Mouse (Mus musculus): Measurements from ENCODE around the gene Hltf. TPM values are rescaled to one million over a fixed set of nuclear protein-coding genes. Genes with fewer than 3 reads are reported as not detected.
"Not testable (repeated sequence)": the region's sequence is repeated elsewhere in the genome, so short reads cannot be mapped to it uniquely, and the experiment has no call there.

Gene Hltf
- 10 to 100 TPM; 13.9 to 16.5 TPM for total RNA-seq (2021)

DNA sequence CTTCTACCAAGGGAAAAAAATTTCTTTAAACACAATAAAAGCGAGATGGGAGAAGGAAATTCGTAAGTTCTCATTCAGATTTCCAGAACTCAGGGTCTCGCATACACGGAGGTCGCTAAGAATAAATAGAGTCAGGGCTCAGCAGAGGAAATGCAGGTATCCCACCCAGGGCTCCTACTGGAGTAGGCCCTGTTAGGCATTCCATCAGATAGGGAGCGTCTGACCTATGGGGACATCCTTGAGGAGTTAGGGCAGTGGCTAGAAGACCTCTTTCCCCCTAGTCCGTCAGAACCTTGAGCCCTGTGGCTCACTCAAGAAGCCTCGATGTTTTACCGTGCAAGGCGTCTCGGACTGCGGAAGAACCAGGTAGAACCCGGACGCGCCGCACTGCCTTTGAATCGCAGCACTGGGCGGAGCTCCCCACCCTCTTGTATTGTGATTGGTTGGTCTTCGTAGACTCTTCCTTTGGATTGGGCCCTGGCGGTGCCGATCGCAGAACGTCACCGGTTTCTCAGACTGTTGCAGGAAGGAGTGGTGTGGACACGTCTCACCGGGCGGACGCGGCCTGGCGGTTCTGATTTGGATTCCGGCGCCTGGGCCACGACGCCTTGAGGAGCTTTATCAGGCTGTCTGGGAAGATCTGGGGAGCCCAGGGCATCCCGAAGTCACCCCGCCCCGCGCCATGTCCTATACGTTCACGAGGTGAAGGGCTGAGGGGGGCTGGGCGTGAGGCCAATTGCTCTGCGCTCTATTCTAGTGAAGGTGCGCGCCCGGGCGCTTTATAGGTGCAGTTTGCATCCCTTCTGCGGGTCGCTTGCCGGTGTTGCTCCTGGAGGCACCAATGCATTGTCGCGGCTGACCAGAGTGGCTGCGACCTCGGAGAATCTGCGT lies at the start of gene Hltf:
Gene Hltf (plus strand): TSS at position 506 of the 891 bp plus-strand sequence.
- peak; percentile 96 for DNase-seq
- intact Hi-C loops (cut with DNase I): loop anchor here (2.0 kb wide), 1 partner anchor 23 kb away; the partner anchor contains the start of gene Hps3

GRCm38 (mm10) chr3:20010464-20010863 lies 47.1 kb upstream of the Hltf start:
- DNase-seq: no peak
- intact Hi-C loops (cut with DNase I): no loop called here

DNA sequence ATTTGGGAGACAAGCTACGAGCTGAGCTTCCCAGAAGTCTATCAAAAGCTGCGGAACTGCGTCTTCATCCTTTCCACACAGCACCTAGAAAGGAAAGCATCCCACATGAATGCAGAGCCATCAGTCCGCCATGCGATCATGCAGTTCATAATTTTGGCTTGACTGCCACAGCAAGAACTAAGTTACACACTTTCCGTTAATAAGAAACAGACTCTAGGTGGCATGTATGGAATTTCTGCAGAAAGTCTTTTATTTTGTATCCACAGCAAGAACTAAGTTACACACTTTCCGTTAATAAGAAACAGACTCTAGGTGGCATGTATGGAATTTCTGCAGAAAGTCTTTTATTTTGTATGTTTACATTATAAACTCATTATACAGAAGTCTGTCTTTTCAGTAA lies 46.7 kb upstream of the Hltf start:
- DNase-seq; intact Hi-C loops (cut with DNase I): not testable (repeated sequence)

- intact Hi-C loops (cut with DNase I): no loop called here
- DNase-seq: peak; percentile 17 to 31
Observed at GRCm38 (mm10) chr3:20014454-20014853, 43.2 kb upstream of the Hltf start.

GRCm38 (mm10) chr3:20018076-20018475 lies 39.5 kb upstream of the Hltf start:
- intact Hi-C loops (cut with DNase I): no loop called here
- no peak for DNase-seq

GRCm38 (mm10) chr3:20023832-20024231 lies 33.8 kb upstream of the Hltf start:
- no peak for DNase-seq

GRCm38 (mm10) chr3:20026481-20026880 lies 31.1 kb upstream of the Hltf start:
- intact Hi-C loops (cut with DNase I): no loop called here
- no peak for DNase-seq

More at GRCm38 (mm10) chr3:20023832-20024231, 33.8 kb upstream of the Hltf start:
- intact Hi-C loops (cut with DNase I): no loop called here

- DNase-seq: no peak
- intact Hi-C loops (cut with DNase I): no loop called here
Observed at GRCm38 (mm10) chr3:20026996-20027689, 30.5 kb upstream of the Hltf start.

DNA sequence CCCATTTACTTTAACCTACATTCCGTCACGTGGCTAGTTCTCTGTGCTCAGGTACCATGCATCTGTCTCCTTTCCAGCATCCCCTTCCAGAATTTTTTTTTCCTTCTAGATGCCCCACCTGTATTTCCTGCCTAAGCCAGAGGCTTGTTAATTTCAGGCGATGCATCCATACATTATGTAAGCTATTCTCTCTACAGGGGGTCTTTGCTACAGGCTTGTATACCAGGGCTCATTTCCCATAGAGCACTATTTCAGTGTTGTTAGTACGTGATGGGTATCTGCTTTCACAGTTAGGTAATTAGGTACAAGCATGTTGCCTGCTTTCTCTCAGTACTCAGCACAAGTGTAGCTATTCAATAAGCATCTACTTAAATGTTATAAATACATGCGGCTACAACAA lies 29.8 kb upstream of the Hltf start:
- intact Hi-C loops (cut with DNase I): no loop called here
- no peak for DNase-seq

DNA sequence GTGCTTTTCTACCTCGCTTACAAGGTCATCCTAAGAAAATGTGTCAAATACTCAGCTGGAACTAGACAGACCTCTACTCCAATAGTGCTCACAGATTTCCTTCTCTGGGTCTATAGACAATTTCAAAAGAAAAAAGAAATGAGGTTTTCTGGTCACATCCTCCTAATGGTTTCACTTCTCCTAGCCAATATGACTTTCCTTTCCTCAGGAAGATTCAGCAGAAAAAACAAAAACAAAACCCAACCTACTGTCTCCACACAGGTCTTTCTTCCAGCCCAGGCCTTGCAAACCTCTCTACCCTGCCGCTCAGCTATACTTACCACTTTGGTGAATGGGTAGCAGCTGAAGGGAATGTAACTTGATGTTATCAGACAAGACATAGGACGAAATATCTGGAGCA lies 29.0 kb upstream of the Hltf start:
- no peak for DNase-seq
- intact Hi-C loops (cut with DNase I): no loop called here

DNA sequence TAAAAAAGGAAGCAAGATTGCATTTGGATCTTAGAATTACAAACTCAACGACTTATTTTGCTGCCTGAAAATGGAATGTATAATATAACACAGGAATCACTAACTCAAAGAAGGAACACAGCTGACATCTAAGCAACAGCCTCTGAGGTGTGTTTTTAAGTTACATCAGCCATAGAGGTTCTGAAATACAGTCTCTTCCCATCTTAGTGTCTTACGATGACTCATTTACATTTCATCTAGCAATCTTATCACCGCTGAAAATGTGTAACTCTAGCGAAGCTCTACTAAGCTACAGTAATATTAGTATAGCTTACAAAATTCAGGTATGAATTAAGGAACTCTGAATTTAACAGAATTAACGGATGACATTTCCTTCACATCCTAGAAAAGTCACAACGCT lies 26.8 kb upstream of the Hltf start:
- intact Hi-C loops (cut with DNase I): loop anchor here (5.0 to 10.0 kb wide), 2 partner anchors 41 to 406 kb away; partner anchors contain the start of gene 1700064H15Rik
- no peak for DNase-seq

- DNase-seq: no peak
- intact Hi-C loops (cut with DNase I): loop anchor here (2.0 to 10.0 kb wide), 3 partner anchors 23 to 409 kb away; partner anchors contain the start of genes 1700064H15Rik and Hltf
Observed at GRCm38 (mm10) chr3:20033761-20034718, 23.6 kb upstream of the Hltf start.

DNA sequence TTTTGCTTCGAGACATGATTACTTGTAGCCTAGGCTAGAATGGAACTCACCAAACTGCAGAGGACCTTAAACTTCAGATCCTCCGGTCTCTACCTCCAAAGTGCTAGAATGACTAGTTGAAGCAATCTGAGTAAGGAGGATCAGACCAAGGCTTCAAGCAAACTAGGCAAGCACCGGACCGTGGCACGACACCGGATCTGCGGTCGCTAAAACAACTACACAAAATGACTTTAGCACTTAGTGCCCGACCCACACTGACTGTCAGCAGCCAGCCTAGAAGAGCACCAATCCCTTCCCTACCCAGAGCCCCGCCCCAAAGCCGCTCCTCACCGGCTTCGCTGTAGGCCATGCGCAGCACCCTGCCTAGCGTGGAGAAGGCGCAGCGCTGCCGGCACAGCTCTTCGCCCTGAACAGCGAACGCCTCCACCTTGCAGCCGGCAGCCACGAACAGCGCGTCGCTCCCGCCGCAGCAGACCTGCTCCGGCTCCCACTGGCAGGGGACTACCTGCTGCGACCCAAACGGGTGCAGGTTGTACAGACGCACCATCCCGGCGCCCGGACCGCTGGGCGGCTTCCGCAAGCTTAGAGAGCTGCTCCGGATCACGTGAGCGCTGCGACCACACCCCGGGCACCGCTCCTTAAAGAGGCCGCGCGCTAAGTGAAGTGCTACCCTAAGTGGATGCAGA lies 22.7 kb upstream of the Hltf start, which contains the start of gene Hps3:
Gene Hps3 (minus strand): TSS at position 597 of the 686 bp plus-strand sequence.
- intact Hi-C loops (cut with DNase I): loop anchor here (2.0 to 10.0 kb wide), 3 partner anchors 22 to 410 kb away; partner anchors contain the start of genes 1700064H15Rik and Hltf
- DNase-seq: peak; percentile 90 to 92

GRCm38 (mm10) chr3:20036069-20036468 lies 21.5 kb upstream of the Hltf start:
- intact Hi-C loops (cut with DNase I): loop anchor here (10.0 kb wide), 1 partner anchor 411 kb away; the partner anchor contains the start of gene 1700064H15Rik
- DNase-seq: no peak

GRCm38 (mm10) chr3:20041461-20041860 lies 16.1 kb upstream of the Hltf start:
- intact Hi-C loops (cut with DNase I); DNase-seq: not testable (repeated sequence)

DNA sequence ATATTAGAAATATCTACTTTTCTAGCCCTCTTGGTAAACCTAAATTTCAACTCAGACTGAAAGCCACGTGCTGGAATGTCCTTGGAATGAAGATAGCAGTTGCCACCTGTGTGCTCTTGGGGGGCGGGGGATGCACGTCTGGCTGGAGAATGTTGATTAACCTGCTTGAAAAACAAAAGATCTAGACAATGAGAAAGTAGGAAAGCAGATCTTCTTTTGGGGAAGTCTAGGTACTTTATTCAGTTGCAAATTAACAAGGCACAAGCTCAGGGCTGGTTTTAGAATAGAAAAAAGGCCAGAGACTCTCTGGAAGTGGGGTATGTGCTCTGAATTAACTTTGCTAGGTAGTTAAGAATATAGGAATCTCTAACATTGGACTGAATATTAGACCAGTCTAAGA lies 12.9 kb upstream of the Hltf start:
- intact Hi-C loops (cut with DNase I); DNase-seq: not testable (repeated sequence)

GRCm38 (mm10) chr3:20058197-20058541 lies 558 bp downstream of the Hltf start:
- intact Hi-C loops (cut with DNase I): no loop called here
- DNase-seq: no peak

- intact Hi-C loops (cut with DNase I): loop anchor here (1.0 to 5.0 kb wide), 3 partner anchors 121 to 431 kb away; no protein-coding TSS in a partner anchor
- DNase-seq: peak; percentile 16 to 22
Observed at GRCm38 (mm10) chr3:20076145-20077053, 18.8 kb downstream of the Hltf start.
